Mouse (Mus musculus) neural tube, embryonic 10.5 days (tissue): ENCODE results near the gene Tmc6.
"Not testable (repeated sequence)": the region's sequence is repeated elsewhere in the genome, so short reads cannot be mapped to it uniquely, and the experiment has no call there.

Source experiments
- DNase-seq: peaks from one replicate; pipeline ENCODE4 v3.0.0-alpha.2; 2017; ENCODE audit warnings: low spot score; ENCODE audit errors: extremely low spot score

The Tmc6 gene

DNA sequence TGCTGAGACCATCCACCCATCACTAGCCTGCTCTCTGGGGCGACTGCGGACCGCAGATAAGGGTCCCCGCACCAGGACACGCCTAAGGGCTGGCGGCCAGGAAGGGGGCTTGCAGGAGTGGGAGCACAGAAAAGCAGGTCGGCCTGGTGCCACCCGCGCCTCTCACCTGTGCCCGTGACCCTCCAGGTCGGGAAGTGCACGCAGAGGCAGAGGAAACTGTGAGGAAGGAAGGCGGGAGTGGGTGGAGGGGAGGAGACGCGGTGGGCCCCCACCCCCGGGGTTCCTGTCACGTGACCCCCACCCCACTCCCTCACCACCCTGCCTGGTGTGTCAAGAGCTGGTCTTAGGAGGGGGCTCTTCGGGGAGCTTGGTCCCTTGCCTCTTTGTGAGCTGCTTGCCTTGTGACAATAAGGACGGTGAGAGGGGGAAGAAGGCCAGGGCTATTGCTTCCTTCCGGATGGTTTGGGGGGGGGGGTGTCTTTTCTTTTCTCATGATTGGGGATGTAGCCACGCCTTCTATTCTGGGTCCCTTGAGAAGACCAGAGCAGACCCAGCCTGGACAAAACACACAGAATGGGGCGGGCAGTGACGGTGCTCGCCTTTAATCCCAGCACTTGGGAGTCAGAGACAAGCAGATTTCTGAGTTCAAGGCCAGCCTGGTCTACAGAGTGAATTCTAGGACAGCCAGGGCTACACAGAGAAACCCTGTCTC, at the start of gene Tmc6, which contains the start of gene Tmc8:
Gene Tmc6, minus strand, starts transcription at position 206 of the 712 bp plus-strand sequence.
Gene Tmc8, plus strand, starts transcription at position 84 of the 712 bp plus-strand sequence.
- no peak for DNase-seq

- no peak for DNase-seq
Observed at GRCm38 (mm10) chr11:117830401-117830800, 48.4 kb upstream of the Tmc6 start.

DNA sequence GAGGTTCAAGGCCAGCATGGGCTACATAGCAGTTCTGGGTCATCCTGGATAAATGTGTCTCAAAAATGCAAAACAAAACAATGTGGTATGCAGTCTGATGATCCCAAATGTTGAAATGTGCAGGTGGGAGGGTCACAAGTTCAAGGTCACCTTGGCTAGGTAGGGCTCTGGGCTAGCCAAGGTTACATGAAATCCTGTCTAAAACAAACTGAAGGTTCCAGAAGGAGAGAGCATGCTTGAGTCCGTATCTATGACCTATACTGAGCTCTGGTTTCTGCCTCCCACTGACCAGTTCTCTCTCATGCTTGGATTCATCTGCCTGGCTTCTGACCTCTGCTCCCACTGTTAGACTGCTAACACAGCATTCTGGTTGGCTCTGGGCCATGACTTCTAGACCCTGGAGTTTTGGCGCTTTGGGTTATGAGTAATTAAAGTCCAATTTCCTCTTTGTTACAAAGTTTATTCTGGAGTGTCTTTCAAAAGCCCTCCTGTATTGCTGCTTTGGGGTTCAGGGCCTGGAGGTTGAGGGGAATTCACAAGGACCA, 47.7 kb upstream of the Tmc6 start:
- DNase-seq, result no peak

- DNase-seq, result no peak
Observed at GRCm38 (mm10) chr11:117828888-117829604, 47.0 kb upstream of the Tmc6 start.

GRCm38 (mm10) chr11:117828149-117828887, 46.3 kb upstream of the Tmc6 start:
- no peak for DNase-seq

DNA sequence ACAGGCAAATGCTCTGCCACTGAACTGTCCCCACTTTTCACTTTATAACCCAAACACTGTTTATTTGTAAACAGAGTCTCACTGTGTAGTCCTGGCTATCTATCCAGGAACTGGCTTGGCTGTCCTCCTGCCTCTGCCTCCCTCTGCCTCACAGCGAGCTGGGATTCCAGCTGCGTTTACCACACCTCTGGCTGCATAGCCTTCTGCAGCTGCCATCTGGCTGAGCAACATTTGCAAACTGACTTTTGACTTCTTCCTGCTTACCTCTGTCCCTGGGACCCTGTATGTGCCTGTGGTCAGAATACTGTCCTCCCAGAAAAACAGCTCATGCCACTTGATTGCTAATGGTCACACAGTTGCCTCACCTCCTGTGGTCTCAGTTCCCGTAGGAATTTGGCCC, 45.4 kb upstream of the Tmc6 start:
- no peak for DNase-seq

- DNase-seq, result no peak
Observed at GRCm38 (mm10) chr11:117826916-117827315, 44.9 kb upstream of the Tmc6 start.

DNA sequence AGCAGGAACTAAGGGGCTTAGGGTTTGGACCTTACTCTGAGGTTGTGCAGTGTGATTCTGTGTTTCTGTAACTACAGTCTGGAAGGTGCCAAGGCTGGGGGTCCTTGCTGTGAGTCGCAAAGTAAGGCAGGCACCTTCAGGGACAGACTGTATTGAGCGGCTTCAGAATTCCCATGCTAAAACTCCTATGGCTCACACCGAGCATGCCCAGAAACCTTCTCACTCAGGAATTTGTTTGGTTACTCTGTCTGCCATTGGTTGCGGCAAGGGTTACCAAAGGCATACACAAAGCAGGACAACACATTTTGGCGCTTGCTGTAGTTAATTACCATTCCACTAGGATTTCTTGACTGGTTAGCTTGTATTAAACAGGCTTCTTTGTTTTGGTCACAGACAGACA, 44.2 kb upstream of the Tmc6 start:
- DNase-seq, result no peak

DNA sequence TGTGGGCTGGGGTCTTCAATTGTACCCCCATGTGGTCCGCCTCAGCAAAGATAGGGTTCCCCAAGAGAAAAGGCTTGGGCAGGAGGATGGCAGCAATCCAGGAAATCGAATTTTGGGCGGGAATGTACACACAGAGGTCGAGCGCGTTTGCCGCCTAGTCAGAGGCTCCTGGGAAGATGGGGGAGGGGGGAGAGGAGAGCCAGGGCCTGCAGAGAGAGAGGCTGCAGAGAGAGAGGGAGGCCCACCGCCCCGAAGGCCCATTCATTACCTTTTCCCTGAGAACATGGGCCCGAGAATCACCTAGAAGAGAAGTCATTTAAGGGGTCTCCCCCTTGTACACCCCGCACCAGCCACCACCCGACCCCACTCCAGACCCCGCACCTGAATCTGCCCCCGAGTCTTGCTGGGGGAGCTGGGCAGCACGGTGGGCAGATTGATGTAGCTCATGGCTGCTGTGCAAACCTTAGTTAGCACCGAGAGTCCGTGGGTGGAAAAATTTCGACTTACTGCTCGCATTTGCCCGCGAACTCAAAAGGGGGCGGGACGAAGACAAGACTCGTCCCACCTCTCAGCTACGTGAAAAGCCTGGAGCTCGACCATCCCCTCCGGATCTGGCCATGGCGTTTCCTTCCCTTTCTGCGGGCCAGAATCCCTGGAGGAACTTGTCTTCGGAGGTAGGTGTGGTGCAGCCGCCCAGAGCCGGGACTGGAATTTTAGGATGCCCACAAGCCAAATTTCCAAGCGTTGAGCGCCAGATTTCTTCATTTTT, 43.5 kb upstream of the Tmc6 start, which contains the start of the genes Afmid and Tk1:
Gene Afmid, plus strand, starts transcription at position 592 of the 769 bp plus-strand sequence.
Gene Tk1, minus strand, starts transcription at position 760 of the 769 bp plus-strand sequence.
- peak; percentile 81 for DNase-seq

DNA sequence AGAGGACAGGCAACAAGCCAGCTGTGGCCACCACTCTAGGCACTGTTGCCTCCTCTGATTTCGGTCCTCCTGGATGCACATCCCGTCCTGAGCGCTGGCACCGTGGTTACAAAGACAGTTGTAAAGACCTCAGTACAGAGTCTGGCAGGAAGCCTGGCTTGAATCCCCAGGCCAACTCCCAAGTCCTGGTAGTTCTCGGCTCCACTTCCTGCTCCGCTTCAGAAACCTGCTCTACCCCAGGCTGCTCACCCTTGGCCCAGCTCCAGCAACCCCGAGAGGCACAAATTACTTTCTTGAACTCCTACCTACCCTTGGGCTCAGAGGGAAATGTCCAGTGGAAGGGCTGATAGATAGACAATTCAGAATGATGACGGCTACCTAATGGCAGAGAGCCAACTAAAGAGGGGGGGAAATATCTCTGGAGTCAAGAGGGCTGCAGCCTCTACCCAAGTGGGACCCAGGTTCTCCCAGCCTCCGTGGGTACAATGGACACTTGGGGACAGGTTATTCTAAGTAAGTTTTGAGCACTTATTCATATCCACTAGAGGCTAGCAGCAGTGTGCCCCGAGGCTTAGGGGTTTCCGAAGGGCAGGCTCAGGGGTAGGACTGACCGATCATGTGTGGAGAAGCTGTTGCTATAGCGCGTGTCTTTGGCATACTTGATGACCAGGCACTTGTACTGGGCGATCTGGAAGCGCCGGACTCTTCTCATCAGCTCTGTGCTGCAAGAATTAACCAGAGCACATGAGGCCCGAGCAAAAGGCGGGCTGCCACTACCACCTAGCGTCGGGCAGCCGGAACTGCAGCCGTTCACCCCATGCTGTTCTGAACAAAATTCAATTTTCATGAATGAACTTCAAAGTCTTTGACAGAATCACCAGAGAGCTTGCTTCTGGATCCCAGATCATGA, 42.3 kb upstream of the Tmc6 start:
- DNase-seq, result peak; percentile 82

DNA sequence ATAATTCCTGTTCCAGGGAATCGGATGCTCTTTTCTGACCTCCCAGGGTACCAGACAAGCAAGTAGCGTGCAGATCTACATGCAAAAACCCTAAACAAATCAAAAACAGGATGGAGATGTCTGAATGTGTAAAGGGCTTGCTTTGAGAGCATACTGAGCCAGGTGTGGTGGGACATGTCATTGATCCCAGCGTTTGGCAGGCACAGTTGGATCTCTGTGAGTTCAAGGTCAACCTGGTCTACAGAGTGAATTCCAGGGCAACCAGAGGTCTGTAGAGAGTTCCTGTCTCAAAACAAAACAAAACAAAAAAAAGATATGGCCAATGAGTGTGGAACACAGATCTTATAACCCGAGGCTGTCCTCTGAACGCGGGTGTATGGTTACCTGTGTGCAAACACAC, 41.4 kb upstream of the Tmc6 start:
- DNase-seq, result no peak

DNA sequence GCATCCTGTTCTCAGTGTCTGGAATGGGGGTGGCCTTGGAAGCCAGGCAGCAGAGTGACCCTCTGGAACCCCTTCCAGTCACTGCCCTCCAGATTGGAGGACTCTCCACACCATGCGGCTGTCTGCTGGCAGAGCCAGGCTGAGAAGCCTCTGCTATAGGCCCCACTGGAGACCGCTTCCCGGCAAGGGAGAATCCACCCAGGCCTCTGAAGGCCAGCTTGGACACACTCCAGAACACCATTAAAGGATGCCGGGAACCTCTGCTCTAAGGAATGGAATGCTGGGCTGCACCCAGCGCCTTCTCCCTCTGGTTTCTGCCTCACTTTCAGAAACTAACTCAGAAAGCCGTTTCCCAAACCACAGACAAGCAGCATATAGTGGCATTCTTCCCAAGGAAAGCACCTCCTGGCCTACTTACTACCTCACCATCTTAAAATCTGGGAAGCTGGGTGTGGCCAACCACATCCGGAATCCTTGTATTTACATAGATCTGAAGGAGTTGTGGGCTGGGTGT, 40.8 kb upstream of the Tmc6 start:
- no peak for DNase-seq

DNA sequence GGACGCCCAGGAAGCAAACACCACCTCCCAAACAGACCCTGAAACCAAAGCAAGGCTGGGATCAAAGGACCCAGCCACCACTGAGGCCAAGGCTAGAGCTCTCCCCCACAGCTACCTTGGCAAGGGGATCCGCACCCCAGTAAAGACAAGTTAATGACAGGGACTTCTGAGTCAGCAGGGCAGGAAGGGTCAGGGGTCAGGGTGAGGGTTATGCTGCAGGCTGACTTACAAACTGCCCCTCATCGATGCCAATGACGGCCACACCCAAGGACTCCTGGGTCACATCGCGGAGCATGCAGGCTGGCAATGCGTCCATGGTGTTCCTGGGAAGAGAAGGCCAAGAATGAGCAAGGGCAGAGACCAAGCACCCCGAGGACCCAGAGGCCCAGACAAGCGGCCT, 39.9 kb upstream of the Tmc6 start:
- no peak for DNase-seq

DNA sequence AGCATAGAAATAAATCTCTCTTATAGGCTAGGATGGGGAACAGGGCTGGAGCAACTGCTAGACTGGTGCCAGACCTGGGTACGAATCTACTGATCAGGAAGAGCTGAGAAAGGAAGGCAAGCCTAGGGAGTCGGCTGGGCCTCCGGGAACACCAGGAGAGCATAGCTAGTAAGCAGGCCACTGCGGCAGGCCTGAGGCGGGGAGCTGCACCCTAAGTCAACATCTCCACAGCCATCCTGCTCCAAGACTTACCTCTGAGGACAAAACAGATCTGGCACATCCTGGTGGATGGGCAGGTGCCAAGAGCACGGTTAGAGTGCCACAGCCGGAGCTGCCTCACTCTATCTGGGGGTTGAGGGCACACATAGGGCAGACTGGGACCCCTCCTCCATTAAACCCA, 38.2 kb upstream of the Tmc6 start:
- no peak for DNase-seq

GRCm38 (mm10) chr11:117819095-117819494, 37.1 kb upstream of the Tmc6 start:
- DNase-seq, result no peak

DNA sequence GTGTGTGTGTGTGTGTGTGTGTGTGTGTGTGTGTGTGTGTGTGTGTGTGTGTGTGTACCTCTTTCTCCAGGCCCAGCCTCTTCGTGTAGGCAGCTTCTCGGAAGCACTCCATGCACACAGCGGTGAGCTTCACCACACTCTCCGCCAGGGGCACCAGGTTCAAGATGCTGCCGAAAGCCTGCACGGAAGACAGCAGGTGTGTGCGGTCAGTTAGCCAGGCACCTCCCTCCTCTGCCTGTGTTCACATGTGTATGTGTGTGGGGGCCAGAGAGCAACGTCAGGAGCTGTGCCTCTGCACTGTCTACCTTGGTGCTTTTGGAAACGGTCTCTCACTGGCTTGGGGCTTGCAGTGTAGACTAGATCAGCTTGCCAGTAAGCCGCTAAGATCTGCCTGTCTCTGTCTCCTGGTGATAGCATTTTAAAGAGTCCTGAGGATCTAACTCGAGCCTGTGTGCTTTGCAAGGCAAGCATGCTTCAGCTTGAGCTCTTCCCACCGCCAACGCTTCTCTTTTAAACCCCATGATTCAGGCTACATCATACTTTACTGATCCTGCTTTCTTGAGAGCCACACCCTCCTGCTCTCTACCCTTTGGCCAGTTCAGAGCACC, 34.5 kb upstream of the Tmc6 start:
- no peak for DNase-seq

GRCm38 (mm10) chr11:117815850-117816249, 33.9 kb upstream of the Tmc6 start:
- DNase-seq, result not testable (repeated sequence)

GRCm38 (mm10) chr11:117814704-117815366, 32.8 kb upstream of the Tmc6 start:
- DNase-seq, result no peak

DNA sequence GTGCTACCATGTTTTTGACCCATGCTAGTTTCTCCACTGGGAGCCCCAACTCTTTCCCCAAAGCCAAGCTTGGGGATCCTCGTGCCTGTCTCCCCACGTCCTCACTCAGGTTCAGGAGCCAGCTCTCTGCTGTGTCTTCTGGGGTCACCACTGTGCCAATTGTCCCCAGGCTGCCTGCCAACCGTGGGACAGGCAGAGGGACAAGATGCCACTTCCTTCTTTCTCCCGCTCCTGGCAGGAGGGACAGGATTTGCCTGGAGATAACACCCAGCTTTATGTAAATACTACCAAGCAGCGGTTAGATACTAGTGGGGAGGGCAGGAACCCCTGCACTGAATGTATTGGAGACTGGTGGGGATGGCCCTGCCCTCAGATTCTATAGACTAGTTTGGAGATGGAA, 31.9 kb upstream of the Tmc6 start:
- no peak for DNase-seq
